Mouse (Mus musculus) c-Kit-positive CD71-positive TER-119-positive erythroid progenitor cells, embryonic 14.5 days (primary cell): ENCODE data around the gene Pip5k1a.
"Not testable (repeated sequence)": the region's sequence is repeated elsewhere in the genome, so short reads cannot be mapped to it uniquely, and the experiment has no call there.

ENCODE experiments used
- DNase-seq: peaks from one replicate; pipeline ENCODE4 v3.0.0-alpha.2; 2013; ENCODE audit warnings: low spot score

The Pip5k1a gene

DNA sequence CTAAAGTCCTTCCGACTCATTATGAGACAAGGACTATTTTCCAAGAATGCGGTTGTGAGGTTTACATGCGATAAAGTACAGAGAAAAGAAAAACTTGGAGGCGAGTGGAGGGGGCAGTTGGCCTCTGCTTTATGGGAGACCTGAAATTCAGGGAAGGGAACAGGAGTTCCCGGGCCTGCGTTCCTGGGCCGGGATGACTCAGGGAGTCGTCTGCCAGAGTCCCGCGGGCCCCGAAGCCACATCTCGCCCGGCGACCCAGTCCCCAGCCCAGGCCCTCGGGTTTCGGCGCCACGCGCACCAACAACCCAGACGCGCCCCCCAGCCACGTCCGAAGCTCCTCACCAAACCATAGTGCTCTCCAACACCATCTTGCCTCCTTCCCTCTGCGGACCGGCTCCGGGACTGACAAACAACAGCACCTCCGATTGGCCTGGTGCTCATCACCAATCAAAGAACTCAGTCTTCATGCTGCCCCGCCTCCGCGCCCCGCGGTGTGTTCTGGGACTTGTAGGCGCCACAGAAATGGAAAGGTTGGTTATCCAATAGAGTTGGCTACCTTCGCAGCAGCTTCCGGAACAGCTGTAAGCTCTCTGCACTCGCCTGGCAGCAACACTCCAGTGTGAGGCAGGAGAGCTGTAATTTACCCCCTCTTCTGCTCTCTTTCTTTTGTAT lies 64.4 kb downstream of the Pip5k1a start, which contains the start of gene Psmd4:
Gene Psmd4, minus strand, starts transcription at position 449 of the 672 bp plus-strand sequence.
- DNase-seq, result peak; percentile 97

DNA sequence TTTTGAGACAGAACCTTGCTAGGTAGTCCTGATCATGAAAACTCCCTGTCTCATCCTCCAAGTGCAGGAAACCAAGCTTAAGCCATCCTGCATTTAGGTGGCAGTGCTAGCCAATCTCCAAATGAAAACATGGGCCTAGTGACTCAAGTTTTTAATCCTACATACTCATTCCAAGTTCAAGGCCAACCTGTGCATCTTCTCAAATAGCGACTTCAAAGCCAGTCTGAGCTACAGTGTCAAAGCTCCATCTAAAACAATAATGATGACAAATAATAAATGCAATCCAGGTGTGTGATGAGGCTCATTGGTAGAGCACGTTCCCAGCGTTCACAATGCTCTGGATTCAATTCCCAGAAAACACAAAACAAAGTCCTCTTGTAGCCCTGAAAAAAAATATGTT lies 65.1 kb downstream of the Pip5k1a start:
- no peak for DNase-seq

GRCm38 (mm10) chr3:95029953-95030352 lies 76.8 kb downstream of the Pip5k1a start:
- DNase-seq, result no peak

DNA sequence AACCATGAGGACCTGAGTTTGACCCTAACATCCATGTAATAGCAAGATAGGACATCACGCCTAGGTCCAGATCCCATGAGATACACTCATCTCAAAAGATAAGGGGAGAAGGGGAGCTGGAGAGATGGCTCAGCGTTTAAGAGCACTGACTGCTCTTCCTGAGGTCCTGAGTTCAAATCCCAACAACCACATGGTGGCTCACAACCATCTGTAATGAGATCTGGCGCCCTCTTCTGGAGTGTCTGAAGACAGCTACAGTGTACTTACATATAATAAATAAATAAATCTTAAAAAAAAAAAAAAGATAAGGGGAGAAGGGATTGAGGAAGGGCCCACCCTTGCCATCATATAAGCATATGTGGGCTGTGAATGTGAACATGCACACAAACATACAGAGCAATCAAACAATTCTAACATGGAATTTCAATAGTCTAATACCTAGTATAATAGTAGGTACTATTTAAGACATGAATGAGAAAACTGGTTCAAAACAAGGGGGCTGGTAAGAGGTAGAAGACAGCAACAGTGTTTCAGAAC lies 77.4 kb downstream of the Pip5k1a start:
- not testable (repeated sequence) for DNase-seq

DNA sequence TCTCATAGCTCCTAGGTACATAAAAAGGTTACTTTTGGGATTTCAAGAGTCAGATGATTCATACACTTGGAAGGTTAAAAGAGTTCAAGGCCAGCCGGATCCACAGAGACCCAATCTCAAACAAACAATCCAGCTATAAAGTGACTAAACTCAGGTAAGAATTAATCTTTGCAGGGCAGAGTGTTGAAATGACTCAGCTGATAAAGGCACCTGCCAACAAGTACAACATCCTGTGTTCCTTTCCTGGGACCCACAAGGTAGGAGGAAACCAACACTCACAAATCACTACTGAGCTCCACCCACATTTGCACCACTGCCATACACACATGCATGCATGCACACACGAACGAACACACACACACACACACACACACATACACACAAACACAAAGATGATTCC lies 78.1 kb downstream of the Pip5k1a start:
- no peak for DNase-seq

GRCm38 (mm10) chr3:95027701-95028100 lies 79.0 kb downstream of the Pip5k1a start:
- no peak for DNase-seq

- DNase-seq, result no peak
Observed at GRCm38 (mm10) chr3:95027057-95027645, 79.6 kb downstream of the Pip5k1a start.

DNA sequence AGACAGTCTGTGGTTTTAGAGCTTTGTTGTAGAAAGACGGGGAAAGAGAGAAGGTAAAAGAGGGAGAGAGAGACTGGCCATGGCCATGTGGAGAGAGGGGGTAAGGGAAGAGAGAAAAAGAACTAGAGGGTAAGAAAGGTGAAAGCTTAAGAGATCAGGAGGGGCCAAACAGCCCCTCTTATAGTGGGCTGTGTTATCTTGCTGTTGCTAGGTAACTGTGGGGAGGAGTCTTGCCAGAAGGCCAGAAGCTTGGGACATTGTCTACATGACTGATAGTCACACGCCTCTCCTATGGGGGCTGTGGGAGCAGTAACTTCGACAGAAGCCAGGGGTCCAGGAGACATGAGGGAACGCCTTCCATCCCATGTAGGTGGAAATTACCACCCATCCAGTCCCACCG lies 81.5 kb downstream of the Pip5k1a start:
- no peak for DNase-seq

GRCm38 (mm10) chr3:95024551-95024950 lies 82.2 kb downstream of the Pip5k1a start:
- DNase-seq, result no peak

- not testable (repeated sequence) for DNase-seq
Observed at GRCm38 (mm10) chr3:95020956-95021355, 85.8 kb downstream of the Pip5k1a start.

DNA sequence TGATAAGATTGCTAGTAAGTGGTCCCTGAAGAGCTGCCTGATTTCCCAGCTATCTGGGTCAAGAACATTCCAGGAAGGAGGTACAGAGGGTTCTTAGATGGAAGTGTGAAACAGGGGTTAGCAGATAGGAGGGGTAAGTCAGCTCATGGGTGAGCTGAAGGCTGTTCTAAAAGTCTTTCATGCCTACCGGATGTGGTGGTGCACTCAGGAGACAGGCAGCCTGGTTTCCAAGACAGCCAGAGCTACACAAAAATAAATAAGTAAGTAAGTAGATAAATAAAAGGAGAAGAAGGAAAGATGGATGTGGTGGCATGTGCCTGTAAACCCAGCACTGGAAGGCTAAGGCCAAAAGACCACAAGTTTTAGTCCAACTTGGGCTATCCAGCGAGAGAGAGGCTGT lies 88.0 kb downstream of the Pip5k1a start:
- no peak for DNase-seq

DNA sequence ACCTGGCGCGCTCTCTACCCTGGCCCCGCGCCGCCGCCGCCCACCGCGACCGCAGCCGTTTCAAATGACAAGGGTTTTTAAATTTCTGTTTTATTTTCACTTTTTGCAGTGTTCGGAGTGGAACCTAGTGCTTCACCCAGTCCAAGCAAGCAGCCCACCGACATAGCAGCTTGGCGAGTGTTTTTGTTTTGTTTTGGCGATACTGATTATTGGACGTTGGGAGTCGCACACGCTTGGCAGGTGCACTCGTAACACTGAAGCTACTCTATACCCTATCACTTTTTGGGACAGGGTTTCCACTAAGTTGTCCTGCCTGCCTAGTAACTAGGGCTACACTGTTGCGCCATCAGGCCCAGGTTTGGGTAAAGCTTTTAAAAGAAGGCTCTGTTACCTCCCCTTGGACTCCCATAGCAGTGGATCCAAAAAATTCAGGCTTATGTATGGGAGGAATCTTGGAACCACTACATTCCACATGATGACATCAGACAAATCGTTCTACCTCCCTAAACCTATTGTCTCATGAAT lies 90.1 kb downstream of the Pip5k1a start:
- DNase-seq, result no peak

- peak; percentile 97 for DNase-seq
Observed at GRCm38 (mm10) chr3:95015891-95016531, 90.7 kb downstream of the Pip5k1a start.

GRCm38 (mm10) chr3:95015337-95015872 lies 91.3 kb downstream of the Pip5k1a start, which contains the start of gene Zfp687:
Gene Zfp687, minus strand, starts transcription at chr3:95015448.
- DNase-seq, result peak; percentile 99

DNA sequence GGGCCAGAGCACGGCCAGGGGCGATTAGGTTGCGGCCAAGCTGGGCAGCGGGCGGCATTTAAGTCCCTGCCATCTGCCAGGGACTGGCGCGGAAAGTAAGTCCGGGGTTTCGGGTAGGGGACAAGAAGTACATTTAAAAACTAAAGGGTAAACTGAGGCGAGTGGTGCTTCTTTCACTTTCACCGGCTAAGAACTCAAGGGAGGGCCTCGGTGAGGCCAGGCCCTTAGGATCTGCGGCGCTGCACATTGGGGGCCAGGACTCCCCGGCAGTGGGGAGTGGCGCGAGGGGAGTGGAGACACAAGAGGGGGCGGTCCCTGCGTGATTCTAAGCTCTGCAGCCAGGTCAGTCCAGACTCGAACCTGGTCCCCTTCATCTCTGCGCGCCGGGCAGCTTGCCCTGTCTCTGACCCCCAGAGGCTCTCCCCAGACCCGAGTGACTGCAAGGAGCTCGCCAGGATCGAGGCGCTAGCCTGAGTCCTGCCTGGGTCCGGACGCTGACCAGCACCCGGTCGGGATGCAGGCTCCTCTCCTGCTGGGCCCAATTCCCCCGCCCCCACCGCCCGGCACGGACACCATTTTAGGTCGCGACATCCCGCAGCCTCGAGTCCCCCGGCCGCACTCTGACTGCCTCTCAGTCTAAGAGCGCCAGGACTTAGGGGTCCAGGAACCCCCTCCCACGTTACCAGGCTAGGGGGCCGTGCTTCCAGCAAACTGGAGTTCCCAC lies 92.1 kb downstream of the Pip5k1a start:
- DNase-seq, result peak; percentile 57

DNA sequence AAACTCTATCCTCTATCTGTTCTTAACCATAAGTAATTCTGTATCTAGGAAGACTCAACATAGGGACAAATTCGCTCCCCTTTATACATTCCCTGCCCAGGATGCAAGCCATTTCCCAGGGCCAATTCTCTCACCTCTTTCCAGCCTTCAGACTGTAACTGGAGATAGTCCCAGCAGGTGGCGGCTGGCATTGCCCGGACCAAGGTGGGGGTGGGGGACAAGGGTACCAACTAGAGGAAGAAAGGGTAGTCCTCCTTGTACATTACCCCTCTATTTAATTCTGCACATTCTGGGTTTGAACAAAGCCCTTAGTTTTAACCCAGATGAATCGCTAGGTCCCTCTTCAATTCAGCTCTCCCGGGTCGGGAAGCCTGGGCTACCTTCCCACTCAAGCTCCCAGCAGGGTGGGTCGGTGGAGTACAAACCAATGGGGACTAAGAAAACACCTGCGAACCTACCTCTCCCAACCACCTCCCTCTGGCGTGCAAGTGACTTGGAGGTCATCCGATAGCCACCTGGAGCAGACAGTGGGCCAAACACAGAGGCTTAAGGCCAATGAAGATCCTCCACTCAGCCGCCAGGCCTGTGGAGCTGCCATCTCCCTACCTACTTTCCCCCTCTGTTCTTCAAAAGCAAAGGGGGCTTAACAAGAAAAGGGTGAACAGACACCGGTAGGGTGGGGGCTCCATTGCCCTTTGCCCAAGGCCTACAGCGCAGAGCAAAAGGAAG lies 92.9 kb downstream of the Pip5k1a start:
- no peak for DNase-seq

DNA sequence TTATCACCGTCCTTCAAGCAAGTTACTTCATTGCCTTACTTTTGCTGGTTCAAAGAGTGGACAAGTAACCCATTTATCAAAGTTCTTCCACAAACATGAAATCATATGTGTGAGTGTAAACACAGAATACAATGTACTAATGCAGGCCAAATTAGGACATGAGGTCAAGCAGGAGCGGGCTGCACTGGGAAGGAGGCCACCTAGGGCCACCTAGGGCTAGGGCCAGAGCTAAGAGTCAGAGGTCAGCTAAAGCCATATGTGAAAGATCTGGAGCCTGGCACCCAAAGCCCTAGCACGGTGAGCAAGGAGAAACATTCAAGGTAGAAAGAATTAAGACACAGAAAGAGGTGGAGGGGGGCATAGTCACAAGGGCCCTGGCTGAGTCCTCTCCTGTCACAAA lies 93.7 kb downstream of the Pip5k1a start:
- DNase-seq, result no peak

- no peak for DNase-seq
Observed at GRCm38 (mm10) chr3:95010396-95010795, 96.3 kb downstream of the Pip5k1a start.
